Mouse (Mus musculus): ENCODE data around the gene Sema4d. TPM values are rescaled to one million over a fixed set of nuclear protein-coding genes. Genes with fewer than 3 reads are reported as not detected.
A peak's percentile ranks its signal among the peaks of the same experiment; 100 is the strongest.

Sema4d gene
- total and polyA plus RNA-seq, 3 experiments: 12.8 to 67.1 (median 16.7) TPM

- dilution Hi-C loops (cut with MboI; ENCODE audit: extremely low pct_ligation_motif_present, extremely low pct_unique_long_range_greater_than_20kb, low sequenced_read_pairs) (no loop called here), in situ Hi-C loops (cut with MboI; ENCODE audit: low pct_ligation_motif_present, low pct_unique_long_range_greater_than_20kb, low sequenced_read_pairs) (no loop called here)
- no peak for DNase-seq (ENCODE audit: extremely low read depth)
- Histone ChIP-seq H3K27me3 (replicated peaks) (no peaks in the 10 kb centered on the region), H3K9ac (ENCODE audit: insufficient read depth, low read depth) (no peak overlapping the region), H3K4me2 (ENCODE audit: insufficient read depth, low read depth, poor library complexity, severe bottlenecking) (no peak overlapping the region), H3K27ac (ENCODE audit: insufficient read depth, low read depth) (peak overlapping the region; percentile 72), H3K4me1 (ENCODE audit: control insufficient read depth in 1 of 2, insufficient read depth in 2 of 2) (peaks cover 73 to 96% of the 10 kb centered on the region in 2 experiments), H3K79me2 (replicated peaks; ENCODE audit: control insufficient read depth, extremely low read depth, insufficient read depth, poor library complexity, severe bottlenecking) (peaks cover 8% of the 10 kb centered on the region; the same call in 1 of the 2 replicates), H3K36me3 (replicated peaks in 1 of 2; ENCODE audit: control insufficient read depth in 1 of 2, insufficient read depth in 1 of 2, low read length in 1 of 2) (peaks cover 0 to 17% of the 10 kb centered on the region in 2 experiments), H3K9me3 (replicated peaks; ENCODE audit: low read length) (no peaks in the 10 kb centered on the region), H3K4me3 (replicated peaks in 1 of 3; ENCODE audit: low read depth in 2 of 3, low read length in 2 of 3, poor library complexity in 1 of 3) (peak overlapping the region in 1 of 3 experiments; percentile 29)
- TF ChIP-seq ETS1 (conservative IDR thresholded peaks at IDR 0.05; ENCODE audit: low read depth, low read length): no peak
- TF ChIP-seq ZKSCAN1 (IDR thresholded peaks at IDR 0.05; ENCODE audit: borderline replicate concordance, low read depth, low read length): no peak
Observed at GRCm38 (mm10) chr13:51752346-51753167, 41.0 kb downstream of the Sema4d start.

GRCm38 (mm10) chr13:51749578-51750345, 43.8 kb downstream of the Sema4d start:
- H3K4me1 ChIP-seq (ENCODE audit: control insufficient read depth in 1 of 2, insufficient read depth in 2 of 2): peaks cover 71 to 95% of the 10 kb centered on the region in 2 experiments
- H3K79me2 ChIP-seq (replicated peaks; ENCODE audit: control insufficient read depth, extremely low read depth, insufficient read depth, poor library complexity, severe bottlenecking): peaks cover 12% of the 10 kb centered on the region; the same call in 1 of the 2 replicates
- DNase-seq (ENCODE audit: extremely low read depth): no peak
- H3K27ac ChIP-seq (ENCODE audit: insufficient read depth, low read depth): 0 out of 2 replicates have a peak overlapping the region, but pooled peaks have one; percentile 9
- no peaks in the 10 kb centered on the region for H3K9me3 ChIP-seq (replicated peaks; ENCODE audit: low read length)
- H3K27me3 ChIP-seq (replicated peaks): no peaks in the 10 kb centered on the region
- H3K36me3 ChIP-seq (replicated peaks in 1 of 2; ENCODE audit: control insufficient read depth in 1 of 2, insufficient read depth in 1 of 2, low read length in 1 of 2): peaks cover 0 to 31% of the 10 kb centered on the region in 2 experiments
- dilution Hi-C loops (cut with MboI; ENCODE audit: extremely low pct_ligation_motif_present, extremely low pct_unique_long_range_greater_than_20kb, low sequenced_read_pairs) (no loop called here), in situ Hi-C loops (cut with MboI; ENCODE audit: low pct_ligation_motif_present, low pct_unique_long_range_greater_than_20kb, low sequenced_read_pairs) (no loop called here)
- peak overlapping the region; percentile 12; the same call in 1 of the 2 replicates for H3K9ac ChIP-seq (ENCODE audit: insufficient read depth, low read depth)
- no peak overlapping the region for H3K4me3 ChIP-seq (replicated peaks in 1 of 3; ENCODE audit: low read depth in 2 of 3, low read length in 2 of 3, poor library complexity in 1 of 3)
- peak overlapping the region; percentile 19; the same call in 1 of the 2 replicates for H3K4me2 ChIP-seq (ENCODE audit: insufficient read depth, low read depth, poor library complexity, severe bottlenecking)
- TF ChIP-seq MAZ (IDR thresholded peaks at IDR 0.05; ENCODE audit: low read depth, low read length): no peak
- no peak for TF ChIP-seq CHD2 (IDR thresholded peaks at IDR 0.05; ENCODE audit: low read length)
- TF ChIP-seq ETS1 (conservative IDR thresholded peaks at IDR 0.05; ENCODE audit: low read depth, low read length): no peak
- TF ChIP-seq POLR2A (IDR thresholded peaks at IDR 0.05; ENCODE audit: low read depth, low read length): no peak
- TF ChIP-seq PAX5 (IDR thresholded peaks at IDR 0.05; ENCODE audit: low read length): no peak
- no peak for TF ChIP-seq MAX (IDR thresholded peaks at IDR 0.05; ENCODE audit: low read length)
- TF ChIP-seq RCOR1 (conservative IDR thresholded peaks at IDR 0.05; ENCODE audit: low read depth, low read length): no peak
- TF ChIP-seq MEF2A (IDR thresholded peaks at IDR 0.05; ENCODE audit: borderline replicate concordance, low read depth, low read length): no peak
- no peak for TF ChIP-seq E2F4 (IDR thresholded peaks at IDR 0.05; ENCODE audit: insufficient replicate concordance, low read depth, low read length)
- TF ChIP-seq TBP (conservative IDR thresholded peaks at IDR 0.05; ENCODE audit: low read depth, low read length): no peak
- TF ChIP-seq USF1 (IDR thresholded peaks at IDR 0.05; ENCODE audit: low read depth, low read length): no peak
- no peak for TF ChIP-seq IRF4 (IDR thresholded peaks at IDR 0.05; ENCODE audit: low read depth, low read length)

All from CH12.LX (cell line).